Mouse (Mus musculus) gastrocnemius, postnatal 14 days (tissue): Measurements from ENCODE around the gene Rab33a. TPM values are rescaled to one million over a fixed set of nuclear protein-coding genes. Genes with fewer than 3 reads are reported as not detected.
A peak's percentile ranks its signal among the peaks of the same experiment; 100 is the strongest.

Experiments used
- DNase-seq: peaks from one replicate; pipeline ENCODE4 v3.0.0; 2021; ENCODE audit warnings: mixed read lengths
- intact Hi-C: fragments of 180-260 bp; cut with DNase I; formaldehyde crosslinking; loops from one replicate; pipeline ENCODE4 v1.15.1; 2025; ENCODE audit warnings: low total_unique reads
- long read RNA-seq, 2 experiments: library from polyadenylated mRNA; stranded (forward); transcript quantifications; one replicate each; pipeline ENCODE4 v2.0.0; 2021
- total RNA-seq, 2 experiments: library from RNA; stranded (reverse); gene quantifications; 2 replicates each; pipeline ENCODE4 v1.2.3; 2021

The Rab33a gene
- under 1 TPM in 1 of 2 experiments, not detected in 1; 0.53 TPM for total RNA-seq
- long read RNA-seq, experiment 1, result 0 reads
- long read RNA-seq, experiment 2, partial matches to known transcripts, result 0 of 1 reads
- long read RNA-seq, experiment 2, other reads (novel, unspliced or antisense), result 0 of 1 reads

DNA sequence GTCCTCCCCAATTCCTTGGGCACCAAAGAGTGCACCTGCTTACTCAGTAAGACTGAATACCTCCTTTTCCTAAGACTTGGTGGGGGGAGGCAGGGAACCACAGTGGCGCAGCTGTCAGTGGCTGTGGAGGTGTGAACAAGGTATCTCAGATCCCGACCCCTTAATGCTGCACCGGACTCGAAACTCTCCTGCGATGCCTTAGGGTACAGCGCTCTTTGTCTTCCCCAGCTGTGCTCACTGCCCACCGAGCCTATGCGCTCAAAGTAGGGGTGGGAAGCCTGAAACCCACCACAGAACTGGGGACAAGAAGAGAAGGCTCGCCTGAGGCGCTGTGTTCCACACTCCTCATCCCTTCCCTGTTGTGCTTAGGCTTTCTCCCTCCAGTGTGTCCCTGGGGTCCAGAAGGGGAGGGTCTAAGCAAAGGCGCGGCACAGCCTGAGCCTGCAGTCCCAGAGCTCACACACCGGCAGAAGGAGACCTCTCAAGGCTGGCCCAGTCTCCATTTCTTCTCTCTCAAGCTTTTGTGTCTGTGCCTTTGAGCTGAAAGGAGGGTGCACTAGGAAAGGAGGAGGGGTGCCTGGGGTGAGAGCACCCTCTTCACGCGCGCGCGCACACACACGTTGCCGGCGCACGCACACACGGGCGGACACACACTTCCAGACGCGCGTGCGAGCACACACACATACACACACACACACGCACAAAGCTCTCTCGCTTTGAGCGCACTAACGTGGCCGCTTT lies at the start of gene Rab33a:
TSS of gene Rab33a (plus strand) at position 478 of the 741 bp plus-strand sequence.
- peak; percentile 5 for DNase-seq
- intact Hi-C loops, result no loop called here

DNA sequence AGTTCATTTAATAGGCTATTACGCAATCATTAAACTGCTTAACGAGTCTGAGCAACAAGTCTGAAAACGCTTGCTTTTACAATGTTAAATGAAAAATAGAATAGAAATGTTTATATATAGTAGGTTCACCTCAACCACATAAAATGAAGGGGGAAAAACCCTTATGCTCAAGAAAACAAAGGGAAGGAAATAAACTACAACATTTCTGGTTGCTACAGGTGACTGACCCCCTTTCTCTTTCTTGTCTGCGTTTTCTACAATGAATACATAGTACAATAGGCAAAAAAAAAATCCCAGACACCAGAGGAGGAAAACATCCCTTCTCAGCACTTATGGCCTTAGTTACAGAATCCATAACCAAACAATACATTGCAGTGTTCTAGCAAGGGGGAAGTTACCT lies 38.0 kb upstream of the Rab33a start:
- DNase-seq, result no peak
- intact Hi-C loops, result no loop called here

DNA sequence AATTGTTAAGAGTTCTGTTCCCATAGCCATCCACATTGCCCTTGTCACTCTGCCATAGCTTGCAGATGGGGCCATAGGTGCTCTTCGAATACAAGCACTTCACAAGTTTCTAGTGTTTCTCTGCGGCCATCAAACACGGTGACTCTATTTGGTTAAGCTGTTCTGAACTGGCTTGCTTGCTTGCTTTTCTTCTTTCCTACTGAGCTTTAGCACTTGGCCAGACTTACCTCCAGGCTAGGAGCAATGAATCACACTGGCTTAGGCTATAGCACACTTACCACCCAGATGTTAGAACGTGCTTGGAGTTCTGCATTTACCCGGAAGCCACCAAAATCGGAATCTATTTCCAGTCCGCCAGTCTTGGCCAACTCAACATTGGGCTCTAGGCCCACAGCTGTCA lies 37.4 kb upstream of the Rab33a start:
- intact Hi-C loops, result no loop called here
- DNase-seq, result no peak

DNA sequence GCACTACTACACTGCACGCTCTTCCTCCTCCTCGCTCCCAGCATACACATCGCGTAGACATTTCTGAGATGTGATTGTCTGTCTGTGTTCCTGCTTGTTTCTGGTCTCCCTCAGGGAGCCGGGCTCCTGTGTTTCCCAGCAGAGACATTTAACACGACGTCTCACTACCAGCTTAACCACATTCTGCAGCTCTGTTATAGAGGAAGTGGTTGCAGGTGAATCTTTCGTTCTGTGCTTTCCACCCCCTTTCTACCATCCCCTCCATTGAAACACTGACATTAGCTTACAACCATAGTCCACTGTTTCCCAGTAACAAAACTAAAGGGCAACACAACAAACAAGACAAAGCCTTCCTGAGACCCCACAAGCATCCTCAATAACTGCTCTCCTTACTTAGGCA lies 25.3 kb upstream of the Rab33a start:
- intact Hi-C loops, result no loop called here
- no peak for DNase-seq

DNA sequence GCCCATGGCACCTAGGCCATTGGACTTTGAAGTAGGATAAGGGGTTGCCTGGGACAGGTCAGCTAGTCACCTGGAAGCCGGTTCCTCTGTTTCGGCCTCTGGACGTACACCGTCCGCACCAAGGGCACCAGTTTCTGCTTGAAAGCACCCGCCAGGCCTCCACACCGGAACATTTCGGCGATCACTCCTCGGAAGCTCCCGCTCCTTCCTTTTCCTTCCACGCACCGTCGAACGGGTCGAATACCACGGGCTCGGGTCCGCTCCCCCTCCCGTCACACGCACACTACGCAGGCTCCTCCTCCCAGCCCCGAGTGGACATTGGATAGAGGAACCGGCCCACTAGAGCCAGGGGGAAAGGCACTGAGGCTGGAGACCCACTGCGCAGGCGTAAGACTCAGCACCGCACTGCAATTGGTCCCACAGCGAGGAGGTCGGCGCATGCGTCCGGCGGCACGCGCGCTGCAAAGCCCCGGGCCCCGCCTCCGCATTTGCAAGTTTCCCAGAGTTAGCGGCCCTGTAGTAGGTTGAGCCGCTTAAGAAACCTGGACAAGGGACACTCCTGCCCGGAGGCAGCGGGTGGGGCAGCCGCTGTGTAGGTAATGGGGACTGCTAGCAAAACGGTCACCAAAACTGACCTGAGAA lies 5.8 kb upstream of the Rab33a start, which contains the start of gene Aifm1:
TSS of gene Aifm1 (minus strand) at position 398 of the 642 bp plus-strand sequence.
- DNase-seq, result peak; percentile 94
- intact Hi-C loops, result no loop called here

DNA sequence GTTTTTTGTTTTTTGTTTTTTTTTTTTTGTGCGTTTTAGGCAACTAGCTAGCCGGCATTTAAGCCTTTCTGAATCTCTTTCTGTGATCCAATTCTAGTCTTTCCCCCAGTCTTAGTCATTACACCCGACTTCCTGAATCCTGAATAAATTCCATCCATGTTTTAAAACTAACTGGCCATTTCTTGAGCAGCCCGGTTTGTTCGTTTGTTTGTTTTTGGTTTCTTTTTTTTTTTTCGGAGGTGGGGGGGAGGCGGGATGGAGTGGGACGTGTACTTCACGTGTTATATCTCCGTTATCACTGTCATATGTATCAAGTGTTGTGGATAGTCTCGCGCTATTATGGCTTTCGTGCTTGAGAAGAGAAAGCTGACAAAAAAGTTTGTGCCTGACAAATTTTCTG lies 5.3 kb upstream of the Rab33a start:
- intact Hi-C loops, result no loop called here
- DNase-seq, result no peak

DNA sequence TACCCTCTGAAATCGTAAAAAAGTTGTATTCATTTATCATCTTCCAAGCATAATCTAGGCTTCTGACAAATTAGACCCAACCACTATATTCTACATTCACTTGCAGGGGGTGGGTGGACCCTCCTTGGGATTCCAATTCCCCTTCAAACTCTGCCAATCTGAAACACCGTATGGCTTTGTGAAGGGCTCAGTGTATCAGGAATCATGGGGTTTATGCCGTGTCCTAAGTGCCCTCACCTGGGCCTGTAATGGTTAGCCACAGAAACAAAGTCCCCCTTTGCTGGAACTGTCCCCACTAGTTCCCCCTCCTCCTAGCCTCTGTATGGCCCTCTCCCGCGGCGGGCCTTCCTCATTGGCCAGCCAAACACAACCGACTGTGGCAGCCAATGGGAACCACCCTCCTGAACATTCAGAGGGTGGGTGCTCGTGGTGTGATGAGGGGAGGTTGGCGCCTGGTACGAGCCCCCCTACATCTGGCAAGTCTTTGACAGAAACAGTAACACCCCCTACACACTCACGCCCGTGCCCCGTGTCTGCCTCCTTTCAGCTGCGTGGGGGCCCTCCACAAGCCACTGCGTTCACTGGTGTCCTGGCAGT lies 776 bp upstream of the Rab33a start:
- intact Hi-C loops, result no loop called here
- no peak for DNase-seq

DNA sequence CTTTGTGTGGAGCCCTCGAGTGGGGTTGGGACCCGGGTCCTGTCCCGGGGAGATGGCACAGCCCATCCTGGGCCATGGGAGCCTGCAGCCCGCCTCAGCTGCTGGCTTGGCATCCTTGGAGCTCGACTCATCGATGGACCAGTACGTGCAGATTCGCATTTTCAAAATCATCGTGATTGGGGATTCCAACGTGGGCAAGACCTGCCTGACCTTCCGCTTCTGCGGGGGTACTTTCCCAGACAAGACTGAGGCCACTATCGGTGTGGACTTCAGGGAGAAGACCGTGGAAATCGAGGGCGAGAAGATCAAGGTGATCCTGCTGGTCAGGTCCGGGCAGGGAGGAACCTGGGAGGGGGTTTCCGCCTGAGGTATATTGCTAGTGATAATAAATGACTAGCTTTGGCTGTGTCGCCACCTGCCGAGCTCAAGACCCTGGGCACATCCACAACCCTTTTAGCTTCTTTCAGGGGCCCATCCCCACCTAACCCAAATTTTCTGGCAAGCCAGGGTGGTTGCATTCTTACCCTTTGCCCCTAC lies 532 bp downstream of the Rab33a start:
- no peak for DNase-seq
- intact Hi-C loops, result no loop called here

DNA sequence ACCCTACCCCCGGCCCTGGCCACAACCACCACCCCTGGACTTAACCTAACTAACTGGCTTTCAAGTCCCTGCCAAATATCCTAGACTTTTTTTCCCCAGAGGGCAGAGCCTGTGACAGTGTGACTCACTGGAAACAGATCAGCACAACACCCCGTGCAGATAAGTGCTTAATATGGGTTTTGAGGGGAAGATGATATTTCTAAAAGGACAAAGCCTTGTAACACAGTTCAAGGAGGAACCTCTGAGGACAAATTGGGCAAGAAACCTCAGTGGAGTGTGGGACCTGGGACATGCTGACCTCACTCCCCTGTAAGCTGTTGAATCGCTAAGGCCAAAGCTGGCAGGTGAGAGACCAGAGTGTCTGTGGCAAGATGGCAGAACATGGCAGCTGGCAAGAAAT lies 2.6 kb downstream of the Rab33a start:
- DNase-seq, result no peak
- intact Hi-C loops, result no loop called here

DNA sequence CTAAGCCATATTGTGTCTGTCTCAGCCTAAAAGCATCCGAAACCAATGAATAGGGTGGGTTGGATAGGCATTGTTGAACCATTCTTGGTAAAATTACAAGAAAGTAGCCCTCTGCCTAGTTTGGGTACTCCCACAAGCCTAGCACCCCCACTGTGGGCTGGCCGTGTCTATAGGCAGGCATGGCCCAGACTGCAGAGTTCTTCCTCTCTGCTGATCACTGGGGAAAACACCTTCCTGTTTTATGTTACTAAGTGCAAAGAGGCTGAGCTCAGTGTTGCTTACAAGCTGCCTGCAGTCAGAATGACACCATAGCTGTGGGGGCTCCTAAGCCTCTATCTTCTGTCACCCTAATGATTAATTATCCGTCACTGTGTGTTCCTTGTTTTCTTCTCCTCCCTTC lies 4.4 kb downstream of the Rab33a start:
- no peak for DNase-seq
- intact Hi-C loops, result no loop called here

DNA sequence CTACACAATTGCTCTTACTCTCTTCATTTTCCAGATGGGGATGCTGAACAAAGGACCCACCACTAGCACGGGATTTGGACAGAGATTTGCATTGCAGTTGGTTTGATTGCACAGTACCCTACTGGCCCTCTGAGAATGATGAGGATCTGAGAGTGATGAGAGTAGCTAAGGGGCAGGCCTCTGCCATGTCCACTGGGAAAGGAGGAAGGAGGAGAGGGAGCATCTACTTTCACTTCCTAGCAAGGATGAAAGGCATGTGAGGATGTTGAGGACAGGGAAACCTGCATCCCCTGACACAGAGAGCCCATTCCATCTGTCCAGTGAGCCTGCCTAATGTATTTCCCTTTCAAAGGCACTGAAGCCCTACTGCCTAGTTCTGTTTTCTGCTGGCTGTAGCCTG lies 6.2 kb downstream of the Rab33a start:
- intact Hi-C loops, result no loop called here
- DNase-seq, result no peak

DNA sequence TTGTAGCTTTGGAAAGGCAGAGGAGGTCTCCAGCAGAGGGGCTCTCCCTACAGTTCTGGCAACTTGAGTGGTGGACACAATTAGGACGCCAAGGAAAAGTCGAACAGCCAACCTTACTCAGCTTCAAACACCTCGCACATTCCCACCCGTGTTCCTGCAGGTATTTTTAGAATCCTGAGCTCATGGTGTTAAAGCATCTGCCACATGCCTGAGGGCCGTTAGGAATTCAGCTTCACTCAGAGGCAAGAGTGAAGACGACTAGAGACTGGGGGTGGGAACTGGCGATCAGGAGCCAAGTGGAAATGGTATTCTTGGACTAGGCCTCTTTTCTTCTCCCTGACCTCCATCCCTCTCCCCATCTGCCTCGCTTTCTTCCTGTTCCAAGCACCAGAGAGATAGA lies 6.8 kb downstream of the Rab33a start:
- intact Hi-C loops, result no loop called here
- DNase-seq, result no peak

DNA sequence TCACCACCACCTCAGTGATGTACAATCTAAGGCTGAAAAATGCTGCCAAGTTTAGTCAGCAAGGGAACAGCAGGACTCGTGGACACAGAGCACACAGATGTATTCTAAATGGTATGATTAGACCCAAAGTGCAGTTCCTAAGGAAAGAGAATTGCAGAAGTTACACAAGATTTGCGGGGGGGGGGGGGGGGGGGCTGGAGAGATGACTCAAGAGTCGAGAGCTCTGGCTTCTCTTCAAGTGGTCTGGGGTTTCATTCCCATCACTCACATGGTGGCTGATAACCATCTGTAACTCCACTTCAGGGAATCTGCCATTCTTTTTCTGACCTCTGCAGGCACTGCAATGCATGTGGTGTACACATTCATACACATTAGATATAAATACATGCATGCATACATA lies 7.3 kb downstream of the Rab33a start:
- intact Hi-C loops, result no loop called here
- DNase-seq, result no peak

DNA sequence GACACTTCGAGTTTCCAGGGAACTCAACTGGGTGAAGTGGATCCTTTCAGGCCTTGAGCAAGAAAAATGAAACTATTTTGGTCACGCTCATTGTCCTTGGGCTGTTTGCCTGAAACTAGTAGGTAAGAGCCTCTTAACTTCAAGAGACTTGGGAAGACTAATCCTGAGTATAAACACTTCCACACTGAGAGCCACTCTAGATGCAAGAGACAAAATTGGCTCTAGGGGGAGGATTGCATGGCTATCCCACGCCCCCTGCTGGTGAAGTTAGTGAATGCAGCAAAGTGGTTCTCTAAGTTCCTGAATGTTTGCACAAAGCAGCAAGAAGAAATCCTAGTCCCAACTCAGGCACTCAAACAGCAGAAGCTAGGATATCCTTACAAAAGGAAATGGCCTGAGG lies 13.1 kb downstream of the Rab33a start:
- peak; percentile 53 for DNase-seq
- intact Hi-C loops, result no loop called here

Other genes starting within 250 kb of the Rab33a start
- 1 to 10 TPM; 5.5 to 8.4 TPM for gene Bcorl1, start 177.9 kb upstream of the Rab33a start, total RNA-seq
- 1 to 10 TPM; 3.9 to 4.7 TPM for gene Elf4, start 56.2 kb upstream of the Rab33a start, total RNA-seq
- 10 to 100 TPM; 46.3 to 53.6 TPM for gene Aifm1, start 5.7 kb upstream of the Rab33a start, total RNA-seq
- gene Zfp280c, start 75.2 kb downstream of the Rab33a start, total RNA-seq, result 1 to 10 TPM; 6.6 to 6.7 TPM
- gene Slc25a14, start 104.1 kb downstream of the Rab33a start, total RNA-seq, result 1 to 10 TPM; 1.7 TPM
- not detected for gene Gpr119, start 155.2 kb downstream of the Rab33a start, total RNA-seq
- gene Rbmx2, start 175.7 kb downstream of the Rab33a start, total RNA-seq, result 1 to 10 TPM; 1.3 to 1.6 TPM